Mouse (Mus musculus) heart, postnatal 36 days (tissue): ENCODE measurements at regions not wholly inside any gene's neighbourhood (a gene's known extent, or its start where the extent isn't known, plus 50 kb on each side); places are given as distances from the start of the nearest gene placed in this dataset.

Source experiments
- DNase-seq, 2 experiments: peaks; one replicate each; pipeline ENCODE4 v3.0.0; 2021 to 2022
- intact Hi-C: fragments of 180-260 bp; cut with DNase I; formaldehyde crosslinking; loops from one replicate; pipeline ENCODE4 v1.15.1; 2025

- intact Hi-C loops: no loop called here
Measured at GRCm38 (mm10) chr9:47054595-47054994, 56.1 kb downstream of the Gm4791 start.

GRCm38 (mm10) chr9:47055558-47055957 lies 57.0 kb downstream of the Gm4791 start:
- no peak for DNase-seq
- intact Hi-C loops: no loop called here

More at GRCm38 (mm10) chr9:47054595-47054994, 56.1 kb downstream of the Gm4791 start:
- no peak for DNase-seq

GRCm38 (mm10) chr9:47059339-47060005 lies 60.9 kb downstream of the Gm4791 start:
- DNase-seq: no peak
- intact Hi-C loops: no loop called here

- intact Hi-C loops: no loop called here
- no peak for DNase-seq
Measured at GRCm38 (mm10) chr9:47060757-47061156, 62.2 kb downstream of the Gm4791 start.

- intact Hi-C loops: no loop called here
- DNase-seq: no peak
Measured at GRCm38 (mm10) chr9:47062516-47062915, 64.0 kb downstream of the Gm4791 start.

GRCm38 (mm10) chr9:47063751-47064150 lies 65.2 kb downstream of the Gm4791 start:
- intact Hi-C loops: no loop called here
- no peak for DNase-seq

- intact Hi-C loops: no loop called here
- no peak for DNase-seq
Measured at GRCm38 (mm10) chr9:47064463-47065032, 66.0 kb downstream of the Gm4791 start.

- DNase-seq: no peak
Measured at GRCm38 (mm10) chr9:47069436-47069835, 70.9 kb downstream of the Gm4791 start.

GRCm38 (mm10) chr9:47070958-47071357 lies 72.4 kb downstream of the Gm4791 start:
- DNase-seq: no peak
- intact Hi-C loops: no loop called here

More at GRCm38 (mm10) chr9:47069436-47069835, 70.9 kb downstream of the Gm4791 start:
- intact Hi-C loops: no loop called here

GRCm38 (mm10) chr9:47076946-47077345 lies 78.4 kb downstream of the Gm4791 start:
- no peak for DNase-seq
- intact Hi-C loops: no loop called here

- no peak for DNase-seq
- intact Hi-C loops: no loop called here
Measured at GRCm38 (mm10) chr9:47077416-47077815, 78.9 kb downstream of the Gm4791 start.

- intact Hi-C loops: no loop called here
- DNase-seq: no peak
Measured at GRCm38 (mm10) chr9:47077945-47078344, 79.4 kb downstream of the Gm4791 start.

GRCm38 (mm10) chr9:47081407-47081806 lies 82.9 kb downstream of the Gm4791 start:
- no peak for DNase-seq
- intact Hi-C loops: no loop called here

GRCm38 (mm10) chr9:47091796-47092195 lies 93.3 kb downstream of the Gm4791 start:
- DNase-seq: no peak
- intact Hi-C loops: no loop called here

GRCm38 (mm10) chr9:47095656-47096055 lies 97.1 kb downstream of the Gm4791 start:
- intact Hi-C loops: no loop called here
- no peak for DNase-seq

GRCm38 (mm10) chr9:47103316-47103715 lies 104.8 kb downstream of the Gm4791 start:
- no peak for DNase-seq
- intact Hi-C loops: no loop called here

GRCm38 (mm10) chr9:47103966-47104365 lies 105.4 kb downstream of the Gm4791 start:
- no peak for DNase-seq
- intact Hi-C loops: no loop called here

GRCm38 (mm10) chr9:47108096-47108495 lies 109.6 kb downstream of the Gm4791 start:
- no peak for DNase-seq
- intact Hi-C loops: no loop called here

- intact Hi-C loops: no loop called here
- no peak for DNase-seq
Measured at GRCm38 (mm10) chr9:47119253-47119652, 120.7 kb downstream of the Gm4791 start.

- peak in 1 of 2 experiments; percentile 2 for DNase-seq
- intact Hi-C loops: no loop called here
Measured at GRCm38 (mm10) chr9:47123113-47123512, 124.6 kb downstream of the Gm4791 start.

- intact Hi-C loops: no loop called here
Measured at GRCm38 (mm10) chr9:47125517-47125916, 127.0 kb downstream of the Gm4791 start.

GRCm38 (mm10) chr9:47126236-47126635 lies 127.7 kb downstream of the Gm4791 start:
- intact Hi-C loops: loop anchor here (1.0 kb wide), 1 partner anchor 573 kb away; no protein-coding TSS in a partner anchor
- DNase-seq: no peak

More at GRCm38 (mm10) chr9:47125517-47125916, 127.0 kb downstream of the Gm4791 start:
- DNase-seq: no peak
